ENCODE assay signal across 27 mouse cellular contexts in the genomic region with DNA sequence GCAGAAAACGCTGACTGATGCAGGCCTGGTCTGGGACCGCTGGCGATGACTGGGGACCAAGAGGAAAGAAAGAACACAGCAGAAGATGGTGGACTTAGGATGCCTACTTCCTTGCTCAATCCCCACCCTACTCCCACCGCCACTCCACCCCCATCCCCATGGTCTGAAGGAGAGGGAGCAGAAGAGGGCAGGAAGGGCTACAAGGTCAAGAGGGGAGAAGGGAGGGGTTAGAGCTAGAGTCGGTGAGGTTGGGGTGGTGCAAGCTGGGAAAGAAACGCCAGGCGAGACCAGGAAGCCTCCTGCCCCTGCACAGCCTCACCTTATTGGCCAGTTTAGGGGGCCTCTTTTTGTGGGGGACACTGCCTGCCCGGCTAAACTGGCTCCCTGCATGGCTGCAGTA.
"Had no signal": no experiment of that assay in that cellular context is flagged by ENCODE, and none has a peak within 500 bp of the region (broad histone marks: within the 10 kb centered on the region; RNA-seq: fewer than 3 reads in every experiment).

No protein-coding gene starts in this region.

- DNase-seq: left cerebral cortex, postnatal 4 days; liver; liver, embryonic 13.5 days; liver, postnatal 0 days; lung, adult 18-20 months; lung, adult 2 months; lung, embryonic 14.5 days; lung, postnatal 10 days; lung, postnatal 14 days; lung, postnatal 36 days; lung, postnatal 4 days; midbrain, embryonic 14.5 days had no signal

- H3K27me3 ChIP-seq: limb, embryonic 12.5 days; limb, embryonic 13.5 days; limb, embryonic 15.5 days; liver, embryonic 12.5 days; liver, embryonic 13.5 days; liver, embryonic 15.5 days; lung, embryonic 15.5 days; midbrain, embryonic 12.5 days; midbrain, embryonic 13.5 days; midbrain, embryonic 15.5 days had no signal

- H3K9me3 ChIP-seq: limb, embryonic 12.5 days; limb, embryonic 13.5 days; limb, embryonic 15.5 days; liver, embryonic 12.5 days; liver, embryonic 13.5 days; liver, embryonic 15.5 days; lung, embryonic 15.5 days; megakaryocyte, embryonic 14.5 days; midbrain, embryonic 10.5 days; midbrain, embryonic 12.5 days; midbrain, embryonic 13.5 days; midbrain, embryonic 15.5 days had no signal

- H3K36me3 ChIP-seq: midbrain, embryonic 15.5 days had no signal

- H3K4me3 ChIP-seq: left cerebral cortex, adult 2 months; limb, embryonic 12.5 days; limb, embryonic 13.5 days; limb, embryonic 15.5 days; liver, embryonic 12.5 days; liver, embryonic 13.5 days; liver, embryonic 15.5 days; lung, embryonic 15.5 days; megakaryocyte, embryonic 14.5 days; midbrain, embryonic 10.5 days; midbrain, embryonic 12.5 days; midbrain, embryonic 13.5 days; midbrain, embryonic 15.5 days; myocyte had no signal

- H3K27ac ChIP-seq: left cerebral cortex, adult 2 months; limb, embryonic 12.5 days; limb, embryonic 13.5 days; limb, embryonic 15.5 days; liver, embryonic 12.5 days; liver, embryonic 13.5 days; liver, embryonic 14.5 days; liver, embryonic 15.5 days; lung, embryonic 15.5 days; macrophage; midbrain, embryonic 10.5 days; midbrain, embryonic 12.5 days; midbrain, embryonic 13.5 days; midbrain, embryonic 15.5 days had no signal

- H3K4me1 ChIP-seq: limb, embryonic 12.5 days; limb, embryonic 13.5 days; limb, embryonic 15.5 days; midbrain, embryonic 12.5 days; midbrain, embryonic 13.5 days; midbrain, embryonic 15.5 days had no signal
